Mouse (Mus musculus) olfactory bulb, adult 2 months (tissue): ENCODE data around the gene Ankrd35. TPM values are rescaled to one million over a fixed set of nuclear protein-coding genes. Genes with fewer than 3 reads are reported as not detected.

Source experiments
- H3K27ac ChIP-seq: fragments of 200-500 bp; 2 replicates; pipeline ENCODE4 v1.5.1; 2012; ENCODE audit warnings: low read depth, low read length; ENCODE audit not compliant: insufficient read depth
- H3K4me1 ChIP-seq: fragments of 200-500 bp; 2 replicates; pipeline ENCODE4 v1.6.1; 2012; ENCODE audit warnings: low read length; ENCODE audit not compliant: control insufficient read depth, insufficient read depth
- H3K4me3 ChIP-seq: fragments of 200-500 bp; 2 replicates; pipeline ENCODE4 v1.5.1; 2012; ENCODE audit warnings: mild to moderate bottlenecking, low read depth, low read length, moderate library complexity; ENCODE audit not compliant: insufficient read depth
- CTCF ChIP-seq: fragments of 200-500 bp; IDR thresholded peaks from 2 replicates; pipeline ENCODE4 v1.5.1; 2012; ENCODE audit warnings: low read depth, mild to moderate bottlenecking, low read length, moderate library complexity; ENCODE audit not compliant: insufficient read depth
- POLR2A ChIP-seq: fragments of 200-500 bp; IDR thresholded peaks from 2 replicates; pipeline ENCODE4 v1.6.1; 2012; ENCODE audit warnings: mild to moderate bottlenecking, low read depth, low read length, moderate library complexity; ENCODE audit not compliant: insufficient read depth
- WGBS: fragments of 180-500 bp; shearing (Covaris S2); methylation state at CpG from one replicate; pipeline ENCODE4 v1.1.7; 2018; 5-methylcytosine and 5-hydroxymethylcytosine counted together
- polyA plus RNA-seq: library from polyadenylated mRNA; stranded (reverse); fragments of >200 nt; gene quantifications from 2 replicates; pipeline ENCODE4 v1.2.4, GENCODE M21; 2012; ENCODE audit warnings: low replicate concordance; ENCODE audit not compliant: missing spikeins, insufficient read depth, insufficient read length

The Ankrd35 gene
- polyA plus RNA-seq = not detected in 2 replicates

DNA sequence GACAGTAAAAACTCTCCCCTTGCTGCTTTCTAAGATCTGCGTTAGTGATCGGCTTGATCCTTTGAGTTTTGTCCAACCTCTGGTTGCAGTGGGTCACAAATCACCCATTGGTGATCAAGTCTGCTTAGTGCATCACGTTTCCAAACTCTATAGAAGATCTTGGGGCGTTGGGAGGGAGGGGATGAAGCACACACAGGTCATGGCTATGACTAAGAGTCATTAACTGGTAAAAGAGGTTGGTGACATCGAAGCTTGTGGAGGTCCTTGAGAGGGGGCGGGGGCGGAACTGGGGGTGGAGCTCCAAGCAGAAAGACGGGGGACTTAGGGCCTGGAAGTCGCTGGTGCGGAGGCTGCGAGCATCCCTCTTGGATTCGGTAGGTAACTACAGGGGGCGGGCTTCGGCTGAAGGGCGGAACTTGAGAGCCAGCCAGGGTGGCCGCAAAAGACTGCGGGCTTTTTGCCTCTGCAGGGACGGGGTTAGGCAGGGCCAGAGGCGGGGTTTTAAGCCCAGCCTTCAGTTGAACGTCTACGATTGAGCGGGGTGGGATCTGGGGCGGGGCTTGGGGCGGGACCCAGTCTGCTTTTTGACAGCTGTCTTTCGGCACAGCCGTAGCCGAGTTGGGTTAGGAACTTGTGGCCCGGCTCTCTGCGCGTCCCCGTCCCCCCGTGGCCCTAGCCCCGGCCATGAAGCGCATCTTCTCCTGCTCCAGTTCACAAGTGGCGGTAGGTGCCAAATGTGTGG lies at the start of gene Ankrd35:
TSS of gene Ankrd35 (plus strand) at position 405 of the 742 bp plus-strand sequence.
- WGBS = 4% methylated on average over 35 of the region's 35 CpGs
- H3K4me1 ChIP-seq = no peaks in the 10 kb centered on the region
- no peak within 1 kb of the TSS for H3K27ac ChIP-seq
- TF ChIP-seq CTCF = no peak
- TF ChIP-seq POLR2A = no peak
- peak within 1 kb of the TSS; percentile 67 for H3K4me3 ChIP-seq

GRCm38 (mm10) chr3:96623201-96623600 lies 46.7 kb upstream of the Ankrd35 start:
- Histone ChIP-seq H3K27ac (no peak overlapping the region), H3K4me3 (no peak overlapping the region), H3K4me1 (no peaks in the 10 kb centered on the region)
- TF ChIP-seq CTCF (no peak), POLR2A (no peak)
- 91% methylated on average over 4 of the region's 4 CpGs for WGBS

- Histone ChIP-seq H3K4me3 (peak within 1 kb of the TSS; percentile 79), H3K27ac (peak within 1 kb of the TSS; percentile 83), H3K4me1 (peaks cover 2% of the 10 kb centered on the region; the same call in 1 of the 2 replicates)
- under 1% methylated on average over 48 of the region's 48 CpGs for WGBS
- TF ChIP-seq POLR2A = peak; percentile 86
- no peak for TF ChIP-seq CTCF
Observed at GRCm38 (mm10) chr3:96629729-96630600, 40.0 kb upstream of the Ankrd35 start, which contains the start of gene Rbm8a. Gene Rbm8a (plus strand): TSS chr3:96629933.

GRCm38 (mm10) chr3:96632058-96632457 lies 37.9 kb upstream of the Ankrd35 start:
- TF ChIP-seq POLR2A (no peak), CTCF (no peak)
- peaks cover 9% of the 10 kb centered on the region for H3K4me1 ChIP-seq
- H3K27ac ChIP-seq = no peak overlapping the region
- no peak overlapping the region for H3K4me3 ChIP-seq

GRCm38 (mm10) chr3:96634015-96634414 lies 35.9 kb upstream of the Ankrd35 start:
- H3K4me3 ChIP-seq = no peak overlapping the region
- H3K27ac ChIP-seq = no peak overlapping the region
- WGBS = 85% methylated on average over 1 of the region's 1 CpGs
- TF ChIP-seq CTCF (no peak), POLR2A (no peak)
- H3K4me1 ChIP-seq = peaks cover 8% of the 10 kb centered on the region

GRCm38 (mm10) chr3:96634928-96635879 lies 34.7 kb upstream of the Ankrd35 start, which contains the start of the genes Pex11b and Gm42957:
Gene Pex11b (plus strand): TSS chr3:96635376.
Gene Gm42957 (plus strand): TSS chr3:96635474.
- TF ChIP-seq POLR2A (peak; percentile 67), CTCF (0 out of 2 replicates have a peak, but pooled peaks have one; percentile 10)
- WGBS = 2% methylated on average over 60 of the region's 60 CpGs
- H3K4me3 ChIP-seq = peak within 1 kb of the TSS; percentile 84
- peak within 1 kb of the TSS; percentile 73 for H3K27ac ChIP-seq
- peaks cover 8% of the 10 kb centered on the region for H3K4me1 ChIP-seq

DNA sequence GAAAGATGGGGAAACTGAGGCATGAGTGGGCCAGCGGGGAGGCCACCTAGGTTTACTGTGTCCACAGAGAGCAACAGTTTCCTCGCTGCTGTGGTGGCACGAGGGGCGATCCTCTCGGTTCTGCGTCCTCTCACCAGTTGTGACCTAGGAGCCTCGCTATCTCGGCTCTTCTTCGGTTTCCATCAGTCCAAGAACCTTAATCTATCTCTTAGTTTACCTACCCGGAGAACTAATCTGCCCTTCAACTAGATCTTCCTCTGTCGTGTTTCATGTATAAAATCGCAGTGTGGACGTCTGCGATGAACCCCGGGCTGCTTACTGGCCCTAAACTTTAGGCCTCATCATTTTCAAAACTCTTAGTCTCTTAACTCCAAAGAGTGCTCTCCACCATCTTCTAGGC lies 34.0 kb upstream of the Ankrd35 start:
- H3K4me1 ChIP-seq = peaks cover 8% of the 10 kb centered on the region
- 8% methylated on average over 15 of the region's 15 CpGs for WGBS

DNA sequence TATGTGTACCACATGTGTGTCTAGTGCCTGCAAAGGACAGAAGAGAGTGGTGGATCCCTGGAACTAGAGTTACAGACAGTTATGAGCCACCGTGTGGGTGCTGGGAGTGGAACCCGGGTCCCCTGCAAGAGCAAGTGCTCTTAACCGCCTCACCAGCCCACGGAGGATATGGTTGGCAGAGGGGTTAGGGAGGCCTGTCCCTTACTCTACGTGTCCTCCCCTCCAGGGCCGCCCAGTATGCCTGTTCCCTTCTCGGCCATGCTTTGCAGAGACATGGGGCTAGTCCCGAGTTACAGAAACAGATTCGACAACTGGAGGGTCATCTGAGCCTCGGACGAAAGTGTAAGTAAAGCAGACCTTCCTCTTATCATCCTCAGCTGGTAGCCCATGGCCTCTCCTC lies 33.5 kb upstream of the Ankrd35 start:
- H3K27ac ChIP-seq = no peak overlapping the region
- no peak for TF ChIP-seq POLR2A
- no peak for TF ChIP-seq CTCF
- peak overlapping the region; percentile 4; the same call in 1 of the 2 replicates for H3K4me3 ChIP-seq
- peaks cover 8% of the 10 kb centered on the region for H3K4me1 ChIP-seq
- 65% methylated on average over 11 of the region's 11 CpGs for WGBS

More for the DNA sequence above, 34.0 kb upstream of the Ankrd35 start:
- peak overlapping the region; percentile 73 for H3K27ac ChIP-seq
- peak overlapping the region; percentile 84 for H3K4me3 ChIP-seq
- no peak for TF ChIP-seq CTCF
- no peak for TF ChIP-seq POLR2A
